Mouse (Mus musculus) lung, postnatal 10 days (tissue): ENCODE data around the gene Anp32a.

Experiments
- DNase-seq: peaks from one replicate; pipeline ENCODE4 v3.0.0; 2021

Gene Anp32a

DNA sequence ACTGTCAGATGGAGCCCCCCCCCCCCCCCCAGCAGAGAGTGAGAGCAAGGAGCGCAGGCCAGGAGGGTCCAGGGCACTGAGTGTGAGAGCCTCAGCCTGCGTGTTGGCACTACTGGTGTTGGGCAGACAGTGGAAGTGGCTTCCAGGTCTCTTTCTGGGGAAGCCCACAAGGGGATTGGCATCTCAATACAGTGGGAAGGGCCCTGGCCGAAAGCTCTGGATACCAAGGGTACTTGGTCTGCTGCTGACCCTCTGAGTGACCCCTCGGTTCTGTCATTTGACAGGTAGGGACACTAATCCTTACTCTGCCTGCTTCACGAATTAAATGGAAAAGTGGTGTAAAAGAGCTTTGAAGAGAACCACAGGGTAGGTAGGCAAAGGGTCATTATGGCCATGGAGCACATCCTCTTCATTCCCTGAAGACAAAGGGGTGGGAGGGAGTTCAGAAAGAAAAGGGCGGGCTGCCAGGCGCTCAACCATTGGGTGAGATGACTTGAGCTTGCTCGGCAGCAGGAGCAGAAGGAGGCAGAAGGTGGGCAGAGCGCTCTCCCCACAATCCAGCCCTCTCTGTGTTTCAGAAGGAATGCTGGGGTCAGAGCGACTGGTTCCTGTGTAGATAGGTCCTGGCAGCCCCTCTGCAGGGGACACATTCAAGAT is 79.3 kb downstream of the Anp32a start:
- DNase-seq, result peak; percentile 66

DNA sequence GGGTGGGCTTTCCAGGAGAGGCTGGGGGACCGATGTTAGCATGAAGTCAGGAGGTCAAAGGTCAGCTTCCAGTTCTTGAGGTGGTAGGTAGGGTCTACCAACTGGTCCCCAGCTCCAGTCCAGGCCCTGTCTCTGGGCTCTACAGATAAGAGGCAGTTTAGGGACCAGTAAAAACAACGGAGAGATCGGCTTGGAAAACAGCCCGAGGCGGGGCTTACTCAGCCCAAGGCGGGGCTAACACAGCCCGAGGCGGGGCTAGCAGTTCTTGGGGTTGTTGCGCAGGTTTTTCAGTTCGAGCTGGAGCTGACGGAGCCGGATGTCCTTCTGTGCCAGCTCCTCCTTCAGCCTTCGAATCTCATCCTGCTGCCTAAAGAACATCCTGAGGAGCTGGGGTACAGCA is 79.9 kb downstream of the Anp32a start:
- DNase-seq, result peak; percentile 94

DNA sequence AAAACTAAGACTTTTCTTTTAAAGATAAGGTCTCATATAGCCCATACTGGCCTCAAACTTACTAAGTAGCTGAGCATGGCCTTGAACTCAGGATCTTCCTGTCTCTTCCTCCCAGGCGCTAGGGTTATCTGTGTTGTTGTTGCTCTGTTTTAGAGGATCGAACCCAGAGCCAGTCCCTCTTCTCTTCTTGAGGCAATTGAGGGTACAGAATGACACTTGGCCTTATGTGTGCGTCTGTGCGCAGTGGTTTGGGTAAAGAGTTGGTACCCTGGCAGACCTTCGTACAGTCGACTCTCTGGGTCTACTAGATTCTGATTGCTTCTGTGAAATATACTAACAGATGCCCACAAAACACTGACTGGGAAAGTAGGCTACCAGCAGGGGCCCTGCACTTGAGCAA is 80.8 kb downstream of the Anp32a start:
- no peak for DNase-seq

DNA sequence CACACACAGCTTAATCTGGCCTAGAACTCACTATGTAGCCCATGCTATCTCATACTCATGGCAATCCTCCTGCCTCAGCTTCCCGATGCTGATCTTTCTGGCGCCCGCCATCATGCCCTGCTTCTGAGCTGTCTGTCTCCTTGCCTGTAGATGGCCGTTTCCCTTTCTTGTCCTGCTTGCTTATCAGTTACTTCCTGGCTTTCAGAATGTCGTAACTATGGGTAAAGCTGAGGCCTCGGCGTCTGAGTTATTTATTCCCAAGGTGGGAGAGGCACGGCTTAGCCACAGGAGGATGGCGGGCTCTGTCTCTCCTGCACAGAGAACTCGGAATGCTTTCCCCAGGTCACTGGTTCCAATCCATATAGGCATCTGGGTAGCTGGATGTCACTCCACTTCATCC is 81.8 kb downstream of the Anp32a start:
- DNase-seq, result no peak

DNA sequence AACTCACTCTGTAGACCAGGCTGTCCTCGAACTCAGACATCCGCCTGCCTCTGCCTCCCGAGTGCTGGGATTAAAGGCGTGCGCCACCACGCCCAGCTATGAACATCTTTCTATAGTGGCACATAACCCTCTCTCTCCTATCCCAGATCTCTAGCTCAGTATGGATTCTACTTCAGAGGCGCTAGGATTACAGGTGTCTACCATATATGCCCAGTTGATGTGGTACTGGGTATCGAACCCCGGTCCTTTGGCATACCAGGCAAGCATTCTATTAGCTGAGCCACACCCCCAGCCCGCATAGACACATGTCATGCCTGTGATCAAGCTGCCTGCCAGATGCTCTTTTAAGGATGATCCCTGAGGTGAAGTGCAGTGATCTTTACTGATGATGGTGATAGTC is 82.8 kb downstream of the Anp32a start:
- no peak for DNase-seq

DNA sequence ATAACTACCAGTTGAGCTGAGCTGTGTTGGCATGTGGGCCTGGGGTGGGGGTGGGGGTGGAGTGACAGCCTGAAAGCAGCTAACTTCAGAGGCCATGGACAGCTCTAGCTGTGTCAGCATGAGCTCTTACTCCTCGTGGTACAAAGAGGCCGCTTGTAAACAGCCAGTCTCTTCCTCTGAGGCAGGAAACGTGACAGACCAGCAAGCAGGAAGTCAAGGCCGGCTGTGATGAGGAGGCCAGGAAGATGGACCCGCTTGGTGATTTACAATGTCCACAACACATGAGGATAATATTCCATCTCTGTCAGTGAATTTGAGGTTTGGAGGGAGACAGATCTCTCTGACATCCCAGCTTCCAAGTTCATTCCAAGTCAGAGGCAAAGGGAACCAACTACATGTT is 84.2 kb downstream of the Anp32a start:
- peak; percentile 65 for DNase-seq

DNA sequence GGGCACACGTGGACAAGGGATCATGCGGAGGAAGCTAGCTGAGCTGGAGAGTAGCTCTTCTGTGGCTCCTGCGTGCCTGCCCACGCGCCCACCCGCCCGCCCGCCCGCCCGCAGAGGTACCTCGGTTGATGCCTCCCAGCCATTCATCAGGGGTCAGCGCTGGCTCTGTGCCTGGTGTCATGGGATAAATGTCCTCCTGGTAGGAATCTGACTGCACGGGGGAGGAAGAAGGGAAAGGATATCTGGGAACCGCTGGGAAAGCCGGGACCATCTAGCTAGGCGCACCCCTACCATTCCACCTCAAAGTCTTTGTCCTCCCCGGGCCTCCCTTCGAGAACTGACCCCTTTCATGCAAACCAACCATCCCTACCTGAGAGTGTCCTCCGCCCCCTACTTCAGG is 84.9 kb downstream of the Anp32a start:
- no peak for DNase-seq

DNA sequence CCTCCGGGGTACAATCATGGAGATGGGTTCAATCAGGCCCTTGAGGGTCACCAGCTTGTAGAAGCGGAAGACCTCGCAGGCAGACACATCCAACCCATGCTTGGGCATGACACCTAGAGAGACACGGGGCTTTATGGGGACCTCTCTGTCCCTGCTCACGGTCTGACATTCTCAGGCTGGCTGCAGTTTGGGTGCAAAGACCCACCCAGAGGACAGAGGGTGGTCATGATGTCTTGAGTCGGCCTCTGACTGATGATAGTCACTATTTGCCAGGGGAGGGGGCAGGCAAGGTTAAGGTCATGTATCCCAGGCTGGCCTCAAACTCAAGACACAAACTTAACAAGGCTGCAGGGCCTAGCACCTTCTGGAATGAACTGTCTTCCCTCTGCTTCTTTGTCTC is 85.4 kb downstream of the Anp32a start:
- DNase-seq, result no peak

DNA sequence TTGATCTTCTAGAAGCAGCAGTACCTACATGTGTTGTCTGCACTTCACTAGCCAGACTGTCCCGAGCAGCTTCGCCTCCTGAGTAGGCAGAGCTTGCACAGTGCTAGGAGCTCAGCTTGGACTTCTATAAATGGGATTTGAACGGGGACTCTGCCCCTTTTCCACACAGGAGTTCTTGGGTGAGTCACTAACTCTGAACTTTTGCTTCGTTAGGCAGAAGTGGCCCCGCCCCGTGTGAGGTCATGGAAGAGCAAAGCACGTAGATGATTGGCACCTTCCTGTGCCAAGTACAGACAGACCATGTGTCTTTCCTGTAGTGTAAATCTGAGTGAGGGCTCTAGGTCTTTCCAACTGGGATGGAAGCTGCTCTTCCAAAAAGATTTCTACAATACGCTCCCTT is 85.9 kb downstream of the Anp32a start:
- DNase-seq, result peak; percentile 62
